In genomic region chr3:85185827-85186226, GRCm38 (mm10) we compare ENCODE assay signal across 8 mouse cellular contexts.
DNase-seq lines count a peak whose midpoint lies in the region; ATAC-seq and TF ChIP-seq lines count a peak whose summit lies in the region.

No protein-coding gene starts in this region.

- H3K36me3 ChIP-seq in forebrain, postnatal 0 days (ENCODE audit: insufficient read depth): no peaks in the 10 kb centered on the region
- H3K36me3 ChIP-seq in neural tube, embryonic 15.5 days: no peaks in the 10 kb centered on the region

- TF ChIP-seq CTCF in forebrain, postnatal 0 days (IDR thresholded peaks at IDR 0.05; ENCODE audit: low read depth): no peak

- ATAC-seq in forebrain, postnatal 0 days: 0 out of 2 replicates have a peak, but pooled peaks have one; percentile 11
- 0 out of 2 replicates have a peak, but pooled peaks have one; percentile 18 for ATAC-seq in neural tube, embryonic 15.5 days (ENCODE audit: low FRiP score)

- no peaks in the 10 kb centered on the region for H3K27me3 ChIP-seq in forebrain, postnatal 0 days (ENCODE audit: insufficient read depth, low read length)
- no peaks in the 10 kb centered on the region for H3K27me3 ChIP-seq in neural tube, embryonic 15.5 days (replicated peaks)

- WGBS in forebrain, postnatal 0 days: 20% methylated on average over 12 of the region's 12 CpGs
- WGBS in neural tube, embryonic 15.5 days: 13% methylated on average over 12 of the region's 12 CpGs

- H3K4me2 ChIP-seq in forebrain, postnatal 0 days (ENCODE audit: low read depth): no peak overlapping the region
- peak overlapping the region; percentile 56; the same call in 1 of the 2 replicates for H3K4me2 ChIP-seq in neural tube, embryonic 15.5 days

- H3K27ac ChIP-seq in forebrain, postnatal 0 days (ENCODE audit: low read depth, low read length): no peak overlapping the region
- H3K27ac ChIP-seq in neural tube, embryonic 15.5 days (replicated peaks): no peak overlapping the region

- no peaks in the 10 kb centered on the region for H3K9me3 ChIP-seq in forebrain, postnatal 0 days (ENCODE audit: low read length)
- H3K9me3 ChIP-seq in neural tube, embryonic 15.5 days (replicated peaks): no peaks in the 10 kb centered on the region

- intact Hi-C loops in left cerebral cortex, postnatal 25 days (cut with DNase I): loop anchor here (2.0 to 5.0 kb wide), 6 partner anchors 41 to 386 kb away; partner anchors contain the start of gene Gatb

- H3K9ac ChIP-seq in forebrain, postnatal 0 days: peak overlapping the region; percentile 11; the same call in 1 of the 2 replicates
- H3K9ac ChIP-seq in neural tube, embryonic 15.5 days (replicated peaks): no peak overlapping the region

- DNase-seq in kidney, postnatal 4 days: peak; percentile 21 to 52
- DNase-seq in kidney, adult 9 months: no peak
- DNase-seq in cerebellum, postnatal 25 days: peak; percentile 51 to 62
- DNase-seq in forebrain, postnatal 0 days: no peak
- DNase-seq in left cerebral cortex, postnatal 25 days (ENCODE audit: low spot score in 2 of 2): no peak
- no peak for DNase-seq in layer of hippocampus, postnatal 25 days (ENCODE audit: extremely low spot score in 1 of 2, low spot score in 1 of 2)
- DNase-seq in right cerebral cortex, postnatal 10 days (ENCODE audit: low spot score in 2 of 2): no peak

- peaks cover 11% of the 10 kb centered on the region; the same call in 1 of the 2 replicates for H3K4me1 ChIP-seq in forebrain, postnatal 0 days (ENCODE audit: insufficient read depth)
- H3K4me1 ChIP-seq in neural tube, embryonic 15.5 days: peaks cover 16% of the 10 kb centered on the region

- no peak overlapping the region for H3K4me3 ChIP-seq in forebrain, postnatal 0 days (ENCODE audit: low read depth, low read length)
- no peak overlapping the region for H3K4me3 ChIP-seq in neural tube, embryonic 15.5 days (replicated peaks)

Comparison
In these comparisons a context has a peak if more than half of its experiments do, and no peak if none do; other contexts are left out.
1. DNase-seq: peak in kidney, postnatal 4 days (2 of 2) and cerebellum, postnatal 25 days (2 of 2); none in kidney, adult 9 months (single experiment), forebrain, postnatal 0 days (single experiment), left cerebral cortex, postnatal 25 days (0 of 2), layer of hippocampus, postnatal 25 days (0 of 2) and right cerebral cortex, postnatal 10 days (0 of 2).